Mouse (Mus musculus): ENCODE data around the gene Trim17.

The Trim17 gene

GRCm38 (mm10) chr11:58954420-58955142 is at the start of gene Trim17, which contains the start of gene Hist3h2a:
Gene Trim17 (plus strand): TSS chr11:58954685.
Gene Hist3h2a (plus strand): TSS chr11:58954685.
- in situ Hi-C loops (cut with MseI, MboI) = no loop called here

GRCm38 (mm10) chr11:58904838-58905237 is 49.6 kb upstream of the Trim17 start:
- in situ Hi-C loops (cut with MseI, MboI) = no loop called here

GRCm38 (mm10) chr11:58913776-58914175 is 40.7 kb upstream of the Trim17 start:
- in situ Hi-C loops (cut with MseI, MboI) = no loop called here

GRCm38 (mm10) chr11:58914461-58915028 is 39.9 kb upstream of the Trim17 start:
- in situ Hi-C loops (cut with MseI, MboI) = no loop called here

- in situ Hi-C loops (cut with MseI, MboI) = no loop called here
Observed at GRCm38 (mm10) chr11:58916879-58917744, 37.4 kb upstream of the Trim17 start.

GRCm38 (mm10) chr11:58917745-58918366 is 36.6 kb upstream of the Trim17 start, which contains the start of gene Btnl10:
Gene Btnl10 (plus strand): TSS chr11:58917908.
- in situ Hi-C loops (cut with MseI, MboI) = no loop called here

- in situ Hi-C loops (cut with MseI, MboI) = no loop called here
Observed at GRCm38 (mm10) chr11:58918759-58919158, 35.7 kb upstream of the Trim17 start.

GRCm38 (mm10) chr11:58922420-58922819 is 32.1 kb upstream of the Trim17 start:
- in situ Hi-C loops (cut with MseI, MboI) = no loop called here

GRCm38 (mm10) chr11:58926651-58927050 is 27.8 kb upstream of the Trim17 start:
- in situ Hi-C loops (cut with MseI, MboI) = no loop called here

GRCm38 (mm10) chr11:58927053-58927452 is 27.4 kb upstream of the Trim17 start:
- in situ Hi-C loops (cut with MseI, MboI) = no loop called here

- in situ Hi-C loops (cut with MseI, MboI) = no loop called here
Observed at GRCm38 (mm10) chr11:58927790-58928651, 26.5 kb upstream of the Trim17 start.

GRCm38 (mm10) chr11:58929055-58929454 is 25.4 kb upstream of the Trim17 start:
- in situ Hi-C loops (cut with MseI, MboI) = no loop called here

- in situ Hi-C loops (cut with MseI, MboI) = no loop called here
Observed at GRCm38 (mm10) chr11:58929641-58930040, 24.8 kb upstream of the Trim17 start.

GRCm38 (mm10) chr11:58930254-58930653 is 24.2 kb upstream of the Trim17 start:
- in situ Hi-C loops (cut with MseI, MboI) = no loop called here

GRCm38 (mm10) chr11:58931576-58931975 is 22.9 kb upstream of the Trim17 start:
- in situ Hi-C loops (cut with MseI, MboI) = no loop called here

- in situ Hi-C loops (cut with MseI, MboI) = no loop called here
Observed at GRCm38 (mm10) chr11:58937909-58938308, 16.6 kb upstream of the Trim17 start.

- in situ Hi-C loops (cut with MseI, MboI) = no loop called here
Observed at GRCm38 (mm10) chr11:58938322-58939087, 16.0 kb upstream of the Trim17 start, which contains the start of gene Rnf187. Gene Rnf187 (minus strand): TSS chr11:58938916.

- in situ Hi-C loops (cut with MseI, MboI) = no loop called here
Observed at GRCm38 (mm10) chr11:58939088-58939439, 15.4 kb upstream of the Trim17 start.

GRCm38 (mm10) chr11:58944136-58944535 is 10.3 kb upstream of the Trim17 start:
- in situ Hi-C loops (cut with MseI, MboI) = no loop called here

- in situ Hi-C loops (cut with MseI, MboI) = no loop called here
Observed at GRCm38 (mm10) chr11:58947306-58947705, 7.2 kb upstream of the Trim17 start.
